Mouse (Mus musculus) hindbrain, embryonic 10.5 days (tissue): ENCODE measurements around the gene Gse1. TPM values are rescaled to one million over a fixed set of nuclear protein-coding genes. Genes with fewer than 3 reads are reported as not detected.
A peak's percentile ranks its signal among the peaks of the same experiment; 100 is the strongest.

ENCODE experiments used
- DNase-seq: peaks from one replicate; pipeline ENCODE4 v3.0.0-alpha.2; 2017; ENCODE audit warnings: low spot score
- H3K27ac ChIP-seq: fragments of 300-500 bp; sonication (generic); 2 replicates; pipeline ENCODE4 v1.5.1; 2016; ENCODE audit warnings: mild to moderate bottlenecking, moderate library complexity
- H3K27me3 ChIP-seq: fragments of 300-500 bp; sonication (generic); 2 replicates; pipeline ENCODE4 v1.6.1; 2016; ENCODE audit warnings: mild to moderate bottlenecking; ENCODE audit not compliant: poor library complexity, insufficient read depth, severe bottlenecking
- H3K36me3 ChIP-seq: fragments of 300-500 bp; sonication (generic); 2 replicates; pipeline ENCODE4 v1.6.1; 2016; ENCODE audit warnings: mild to moderate bottlenecking, moderate library complexity
- H3K4me1 ChIP-seq: fragments of 300-500 bp; sonication (generic); replicated peaks from 2 replicates; pipeline ENCODE4 v1.6.1; 2016; ENCODE audit warnings: mild to moderate bottlenecking
- H3K4me3 ChIP-seq: fragments of 300-500 bp; sonication (generic); 2 replicates; pipeline ENCODE4 v1.5.1; 2016; ENCODE audit warnings: mild to moderate bottlenecking, moderate library complexity
- H3K9me3 ChIP-seq: fragments of 300-500 bp; sonication (generic); 2 replicates; pipeline ENCODE4 v1.6.1; 2016; ENCODE audit warnings: mild to moderate bottlenecking, moderate library complexity
- WGBS: fragments of 180-500 bp; shearing (Covaris S2); methylation state at CpG from one replicate; pipeline ENCODE4 v1.1.7; 2016; 5-methylcytosine and 5-hydroxymethylcytosine counted together
- polyA plus RNA-seq: library from polyadenylated mRNA; unstranded; fragments of >200 nt; fragmentation: Nextera tagmentation; extraction: Ambion mirVana; gene quantifications from 2 replicates; pipeline ENCODE4 v1.2.1, GENCODE M21; 2016

Gene Gse1
- polyA plus RNA-seq, 1 experiment from 2014 or later: 22.9 TPM

GRCm38 (mm10) chr8:120616663-120617626 lies 388.7 kb downstream of the Gse1 start:
- H3K4me3 ChIP-seq: 0 out of 2 replicates have a peak overlapping the region, but pooled peaks have one; percentile 16
- peak; percentile 40 for DNase-seq
- H3K4me1 ChIP-seq: peaks cover 53% of the 10 kb centered on the region
- H3K9me3 ChIP-seq: no peaks in the 10 kb centered on the region
- WGBS: 23% methylated on average over 8 of the region's 8 CpGs
- peak overlapping the region; percentile 80 for H3K27ac ChIP-seq
- H3K27me3 ChIP-seq: 0 out of 2 replicates have a peak, but pooled peaks cover 7% of the 10 kb centered on the region
- no peaks in the 10 kb centered on the region for H3K36me3 ChIP-seq

GRCm38 (mm10) chr8:120618110-120618509 lies 389.9 kb downstream of the Gse1 start:
- WGBS: under 1% methylated on average over 6 of the region's 6 CpGs
- Histone ChIP-seq H3K9me3 (no peaks in the 10 kb centered on the region), H3K4me3 (no peak overlapping the region), H3K27ac (peak overlapping the region; percentile 89), H3K36me3 (no peaks in the 10 kb centered on the region), H3K4me1 (peaks cover 57% of the 10 kb centered on the region), H3K27me3 (0 out of 2 replicates have a peak, but pooled peaks cover 7% of the 10 kb centered on the region)
- peak; percentile 91 for DNase-seq

GRCm38 (mm10) chr8:120619235-120620180 lies 391.3 kb downstream of the Gse1 start:
- Histone ChIP-seq H3K4me3 (no peak overlapping the region), H3K9me3 (no peaks in the 10 kb centered on the region), H3K4me1 (peaks cover 67% of the 10 kb centered on the region), H3K27me3 (no peaks in the 10 kb centered on the region), H3K36me3 (no peaks in the 10 kb centered on the region), H3K27ac (peak overlapping the region; percentile 69)
- 75% methylated on average over 11 of the region's 11 CpGs for WGBS
- no peak for DNase-seq

- no peaks in the 10 kb centered on the region for H3K36me3 ChIP-seq
- no peak for DNase-seq
- no peaks in the 10 kb centered on the region for H3K27me3 ChIP-seq
- peaks cover 69% of the 10 kb centered on the region for H3K4me1 ChIP-seq
- peak overlapping the region; percentile 46; the same call in 1 of the 2 replicates for H3K27ac ChIP-seq
- WGBS: 48% methylated on average over 7 of the region's 7 CpGs
- no peak overlapping the region for H3K4me3 ChIP-seq
- no peaks in the 10 kb centered on the region for H3K9me3 ChIP-seq
Measured at GRCm38 (mm10) chr8:120620441-120620840, 392.2 kb downstream of the Gse1 start.

GRCm38 (mm10) chr8:120622161-120622560 lies 393.9 kb downstream of the Gse1 start:
- no peaks in the 10 kb centered on the region for H3K36me3 ChIP-seq
- WGBS: 76% methylated on average over 14 of the region's 14 CpGs
- H3K4me3 ChIP-seq: no peak overlapping the region
- H3K27me3 ChIP-seq: no peaks in the 10 kb centered on the region
- H3K27ac ChIP-seq: peak overlapping the region; percentile 78
- no peaks in the 10 kb centered on the region for H3K9me3 ChIP-seq
- peaks cover 55% of the 10 kb centered on the region for H3K4me1 ChIP-seq
- DNase-seq: no peak

- WGBS: 33% methylated on average over 2 of the region's 2 CpGs
- H3K9me3 ChIP-seq: no peaks in the 10 kb centered on the region
- no peak for DNase-seq
- no peaks in the 10 kb centered on the region for H3K36me3 ChIP-seq
- no peaks in the 10 kb centered on the region for H3K27me3 ChIP-seq
- peaks cover 43% of the 10 kb centered on the region for H3K4me1 ChIP-seq
- no peak overlapping the region for H3K27ac ChIP-seq
- no peak overlapping the region for H3K4me3 ChIP-seq
Measured at GRCm38 (mm10) chr8:120623608-120624007, 395.4 kb downstream of the Gse1 start.

- Histone ChIP-seq H3K36me3 (no peaks in the 10 kb centered on the region), H3K9me3 (no peaks in the 10 kb centered on the region), H3K27ac (no peak overlapping the region), H3K27me3 (peaks cover 13% of the 10 kb centered on the region; the same call in 1 of the 2 replicates), H3K4me1 (peaks cover 37% of the 10 kb centered on the region), H3K4me3 (no peak overlapping the region)
- 65% methylated on average over 11 of the region's 11 CpGs for WGBS
- no peak for DNase-seq
Measured at GRCm38 (mm10) chr8:120626461-120626860, 398.2 kb downstream of the Gse1 start.

GRCm38 (mm10) chr8:120627298-120627697 lies 399.0 kb downstream of the Gse1 start:
- Histone ChIP-seq H3K4me1 (peaks cover 33% of the 10 kb centered on the region), H3K36me3 (no peaks in the 10 kb centered on the region), H3K9me3 (no peaks in the 10 kb centered on the region), H3K27ac (no peak overlapping the region), H3K4me3 (no peak overlapping the region), H3K27me3 (peaks cover 22% of the 10 kb centered on the region)
- WGBS: 81% methylated on average over 5 of the region's 5 CpGs
- DNase-seq: no peak

GRCm38 (mm10) chr8:120630031-120630430 lies 401.8 kb downstream of the Gse1 start:
- no peaks in the 10 kb centered on the region for H3K36me3 ChIP-seq
- WGBS: 37% methylated on average over 5 of the region's 5 CpGs
- H3K4me3 ChIP-seq: no peak overlapping the region
- DNase-seq: no peak
- H3K9me3 ChIP-seq: peaks cover 3% of the 10 kb centered on the region; the same call in 1 of the 2 replicates
- H3K27ac ChIP-seq: peak overlapping the region; percentile 2; the same call in 1 of the 2 replicates
- peaks cover 42% of the 10 kb centered on the region for H3K4me1 ChIP-seq
- peaks cover 49% of the 10 kb centered on the region for H3K27me3 ChIP-seq

- H3K27me3 ChIP-seq: peaks cover 56% of the 10 kb centered on the region
- peaks cover 42% of the 10 kb centered on the region for H3K4me1 ChIP-seq
- H3K4me3 ChIP-seq: no peak overlapping the region
- H3K9me3 ChIP-seq: peaks cover 3% of the 10 kb centered on the region; the same call in 1 of the 2 replicates
- DNase-seq: no peak
- WGBS: 55% methylated on average over 6 of the region's 6 CpGs
- H3K27ac ChIP-seq: no peak overlapping the region
- H3K36me3 ChIP-seq: no peaks in the 10 kb centered on the region
Measured at GRCm38 (mm10) chr8:120630848-120631247, 402.6 kb downstream of the Gse1 start.
